Mouse (Mus musculus): ENCODE results near the gene Gulp1.

- no peak for TF ChIP-seq CTCF (IDR thresholded peaks at IDR 0.05; ENCODE audit: low read depth, low read length)
- no peak for TF ChIP-seq POLR2A (IDR thresholded peaks at IDR 0.05; ENCODE audit: extremely low read depth, insufficient read depth, low read length)
Measured at GRCm38 (mm10) chr1:44591742-44592141, 40.4 kb downstream of the Gulp1 start.

Measured in liver, adult 2 months (tissue).